Mouse (Mus musculus): Measurements from ENCODE around the gene Tas2r113. TPM values are rescaled to one million over a fixed set of nuclear protein-coding genes. Genes with fewer than 3 reads are reported as not detected.
"Not testable (repeated sequence)": the region's sequence is repeated elsewhere in the genome, so short reads cannot be mapped to it uniquely, and the experiment has no call there.

The Tas2r113 gene
- not detected in 2 replicates for polyA plus RNA-seq (2016; fragmentation: Nextera tagmentation; extraction: Ambion mirVana)

- Histone ChIP-seq H3K4me1 (no peaks in the 10 kb centered on the region), H3K27ac (replicated peaks) (no peak within 1 kb of the TSS), H3K36me3 (no peaks in the 10 kb centered on the region), H3K9me3 (no peaks in the 10 kb centered on the region), H3K9ac (replicated peaks) (no peak within 1 kb of the TSS), H3K4me3 (no peak within 1 kb of the TSS), H3K27me3 (no peaks in the 10 kb centered on the region), H3K4me2 (replicated peaks) (no peak within 1 kb of the TSS)
- no peak for ATAC-seq (ENCODE audit: low FRiP score, low read depth)
- WGBS: 73% methylated on average over 1 of the region's 1 CpGs
Observed at GRCm38 (mm10) chr6:132892711-132893110, at the start of gene Tas2r113. Gene Tas2r113 (plus strand): TSS chr6:132893011.

DNA sequence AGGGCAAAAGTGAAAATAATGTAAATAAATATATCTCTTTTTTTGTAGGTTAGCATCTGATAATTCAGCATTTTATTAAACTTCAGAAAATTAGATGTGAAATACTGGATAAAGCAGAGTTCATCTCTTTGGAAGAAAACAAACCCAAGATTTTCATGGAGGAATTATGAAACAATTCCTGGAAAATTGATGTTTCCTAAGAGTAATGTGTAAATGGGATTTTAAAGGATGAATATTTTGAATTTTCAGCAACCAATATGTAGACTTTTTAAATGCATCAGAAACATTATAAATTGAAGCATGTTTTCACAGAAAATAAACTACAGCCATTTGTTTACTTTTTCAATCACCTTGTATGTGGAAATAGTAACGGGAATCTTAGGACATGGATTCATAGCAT lies 46.0 kb upstream of the Tas2r113 start, which contains the start of gene Tas2r123:
Tas2r123 (plus strand) TSS at position 301 of the 400 bp plus-strand sequence.
- WGBS: 76% methylated on average over 1 of the region's 1 CpGs

GRCm38 (mm10) chr6:132855138-132855537 lies 37.7 kb upstream of the Tas2r113 start, which contains the start of gene Tas2r116:
Gene Tas2r116 (plus strand): TSS chr6:132855438.
- Histone ChIP-seq H3K4me3 (no peak within 1 kb of the TSS), H3K27me3 (no peaks in the 10 kb centered on the region), H3K9me3 (no peaks in the 10 kb centered on the region), H3K9ac (replicated peaks) (no peak within 1 kb of the TSS), H3K4me2 (replicated peaks) (no peak within 1 kb of the TSS), H3K4me1 (no peaks in the 10 kb centered on the region), H3K36me3 (no peaks in the 10 kb centered on the region), H3K27ac (replicated peaks) (no peak within 1 kb of the TSS)
- WGBS: 84% methylated on average over 1 of the region's 1 CpGs
- ATAC-seq (ENCODE audit: low FRiP score, low read depth): no peak

More for the DNA sequence above, 46.0 kb upstream of the Tas2r113 start, which contains the start of gene Tas2r123:
- H3K4me3 ChIP-seq: no peak within 1 kb of the TSS
- H3K27ac ChIP-seq (replicated peaks): no peak within 1 kb of the TSS
- H3K9me3 ChIP-seq: no peaks in the 10 kb centered on the region
- H3K9ac ChIP-seq (replicated peaks): no peak within 1 kb of the TSS
- no peaks in the 10 kb centered on the region for H3K4me1 ChIP-seq
- no peak within 1 kb of the TSS for H3K4me2 ChIP-seq (replicated peaks)
- ATAC-seq (ENCODE audit: low FRiP score, low read depth): no peak
- H3K36me3 ChIP-seq: no peaks in the 10 kb centered on the region
- no peaks in the 10 kb centered on the region for H3K27me3 ChIP-seq

DNA sequence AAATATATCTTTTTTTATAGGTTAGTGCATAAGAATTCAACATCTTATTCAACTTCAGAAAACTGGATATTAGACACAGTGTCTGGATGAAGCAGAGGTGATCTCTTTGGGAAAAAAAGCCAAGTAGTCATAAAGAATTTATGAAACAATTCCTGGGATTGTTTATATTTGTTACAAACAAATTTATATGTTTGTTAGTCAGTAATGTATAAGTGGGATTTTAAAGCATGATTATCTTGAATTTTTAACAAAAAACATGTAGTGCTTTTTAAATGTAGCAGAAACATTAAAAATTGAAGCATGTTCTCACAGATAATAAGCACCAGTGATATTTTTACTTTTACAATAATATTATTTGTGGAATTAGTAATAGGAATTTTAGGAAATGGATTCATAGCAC lies 25.1 kb upstream of the Tas2r113 start, which contains the start of gene Tas2r110:
Tas2r110 (plus strand) TSS at position 301 of the 400 bp plus-strand sequence.
- no peak for ATAC-seq (ENCODE audit: low FRiP score, low read depth)

GRCm38 (mm10) chr6:132909351-132909750 lies 16.5 kb downstream of the Tas2r113 start, which contains the start of gene Tas2r125:
Gene Tas2r125 (plus strand): TSS chr6:132909651.
- no peak within 1 kb of the TSS for H3K4me2 ChIP-seq (replicated peaks)
- H3K36me3 ChIP-seq: no peaks in the 10 kb centered on the region
- no peaks in the 10 kb centered on the region for H3K4me1 ChIP-seq
- no peaks in the 10 kb centered on the region for H3K9me3 ChIP-seq
- ATAC-seq (ENCODE audit: low FRiP score, low read depth): no peak
- H3K4me3 ChIP-seq: no peak within 1 kb of the TSS
- H3K27ac ChIP-seq (replicated peaks): no peak within 1 kb of the TSS
- H3K27me3 ChIP-seq: no peaks in the 10 kb centered on the region
- 85% methylated on average over 3 of the region's 3 CpGs for WGBS
- no peak within 1 kb of the TSS for H3K9ac ChIP-seq (replicated peaks)

More for the DNA sequence above, 25.1 kb upstream of the Tas2r113 start, which contains the start of gene Tas2r110:
- H3K4me1 ChIP-seq: no peaks in the 10 kb centered on the region
- H3K9ac ChIP-seq (replicated peaks): no peak within 1 kb of the TSS
- no peaks in the 10 kb centered on the region for H3K27me3 ChIP-seq
- no peak within 1 kb of the TSS for H3K27ac ChIP-seq (replicated peaks)
- H3K36me3 ChIP-seq: no peaks in the 10 kb centered on the region
- H3K9me3 ChIP-seq: no peaks in the 10 kb centered on the region
- H3K4me2 ChIP-seq (replicated peaks): no peak within 1 kb of the TSS
- no peak within 1 kb of the TSS for H3K4me3 ChIP-seq

- not testable (repeated sequence) for H3K9ac ChIP-seq (replicated peaks); H3K4me3 ChIP-seq; H3K27ac ChIP-seq (replicated peaks); H3K4me2 ChIP-seq (replicated peaks); H3K4me1 ChIP-seq; H3K27me3 ChIP-seq; ATAC-seq (ENCODE audit: low FRiP score, low read depth); H3K36me3 ChIP-seq; H3K9me3 ChIP-seq
Observed at GRCm38 (mm10) chr6:132941376-132941775, 48.6 kb downstream of the Tas2r113 start.

Other genes with a start within 250 kb of the Tas2r113 start
- gene A630073D07Rik, start 241.5 kb upstream of the Tas2r113 start, polyA plus RNA-seq (2016; fragmentation: Nextera tagmentation; extraction: Ambion mirVana): not detected in 2 replicates
- not detected in 2 replicates for gene Tas2r120, start 236.1 kb upstream of the Tas2r113 start, polyA plus RNA-seq (2016; fragmentation: Nextera tagmentation; extraction: Ambion mirVana)
- gene Tas2r121, start 192.0 kb upstream of the Tas2r113 start, polyA plus RNA-seq (2016; fragmentation: Nextera tagmentation; extraction: Ambion mirVana): not detected in 2 replicates
- not detected in 2 replicates for gene Tas2r122, start 181.1 kb upstream of the Tas2r113 start, polyA plus RNA-seq (2016; fragmentation: Nextera tagmentation; extraction: Ambion mirVana)
- not detected in 2 replicates for gene Tas2r115, start 155.0 kb upstream of the Tas2r113 start, polyA plus RNA-seq (2016; fragmentation: Nextera tagmentation; extraction: Ambion mirVana)
- gene Tas2r124, start 138.3 kb upstream of the Tas2r113 start, polyA plus RNA-seq (2016; fragmentation: Nextera tagmentation; extraction: Ambion mirVana): not detected in 2 replicates
- not detected in 2 replicates for gene Tas2r102, start 130.9 kb upstream of the Tas2r113 start, polyA plus RNA-seq (2016; fragmentation: Nextera tagmentation; extraction: Ambion mirVana)
- gene Tas2r136, start 114.8 kb upstream of the Tas2r113 start, polyA plus RNA-seq (2016; fragmentation: Nextera tagmentation; extraction: Ambion mirVana): not detected in 2 replicates
- gene Tas2r117, start 90.2 kb upstream of the Tas2r113 start, polyA plus RNA-seq (2016; fragmentation: Nextera tagmentation; extraction: Ambion mirVana): not detected in 2 replicates
- not detected in 2 replicates for gene Tas2r123, start 45.9 kb upstream of the Tas2r113 start, polyA plus RNA-seq (2016; fragmentation: Nextera tagmentation; extraction: Ambion mirVana)
- not detected in 2 replicates for gene Tas2r116, start 37.6 kb upstream of the Tas2r113 start, polyA plus RNA-seq (2016; fragmentation: Nextera tagmentation; extraction: Ambion mirVana)
- not detected in 2 replicates for gene Tas2r110, start 25.0 kb upstream of the Tas2r113 start, polyA plus RNA-seq (2016; fragmentation: Nextera tagmentation; extraction: Ambion mirVana)
- not detected in 2 replicates for gene Tas2r125, start 16.6 kb downstream of the Tas2r113 start, polyA plus RNA-seq (2016; fragmentation: Nextera tagmentation; extraction: Ambion mirVana)
- not detected in 2 replicates for gene Tas2r129, start 58.1 kb downstream of the Tas2r113 start, polyA plus RNA-seq (2016; fragmentation: Nextera tagmentation; extraction: Ambion mirVana)
- gene Tas2r131, start 64.9 kb downstream of the Tas2r113 start, polyA plus RNA-seq (2016; fragmentation: Nextera tagmentation; extraction: Ambion mirVana): not detected in 2 replicates
- gene Tas2r109, start 88.0 kb downstream of the Tas2r113 start, polyA plus RNA-seq (2016; fragmentation: Nextera tagmentation; extraction: Ambion mirVana): not detected in 2 replicates
- not detected in 2 replicates for gene Tas2r103, start 144.1 kb downstream of the Tas2r113 start, polyA plus RNA-seq (2016; fragmentation: Nextera tagmentation; extraction: Ambion mirVana)
- gene Tas2r140, start 162.8 kb downstream of the Tas2r113 start, polyA plus RNA-seq (2016; fragmentation: Nextera tagmentation; extraction: Ambion mirVana): not detected in 2 replicates
- gene Smim10l1, start 211.9 kb downstream of the Tas2r113 start, polyA plus RNA-seq (2016; fragmentation: Nextera tagmentation; extraction: Ambion mirVana): 107 and 108 TPM in 2 replicates